8 mouse cellular contexts compared by ENCODE assay signal in genomic region chr2:53788599-53788998, GRCm38 (mm10).
DNase-seq lines count a peak whose midpoint lies in the region; ATAC-seq and TF ChIP-seq lines count a peak whose summit lies in the region.
"Not testable (repeated sequence)": the region's sequence is repeated elsewhere in the genome, so short reads cannot be mapped to it uniquely, and the experiment has no call there.

No protein-coding gene starts in this region.

- not testable (repeated sequence) for H3K27me3 ChIP-seq in G1E (ENCODE audit: insufficient read depth, low read length)

- not testable (repeated sequence) for TF ChIP-seq CTCF in G1E (IDR thresholded peaks at IDR 0.05; ENCODE audit: low read depth, low read length)

- not testable (repeated sequence) for H3K36me3 ChIP-seq in G1E (replicated peaks)

- not testable (repeated sequence) for H3K4me1 ChIP-seq in G1E (ENCODE audit: insufficient read depth, low read depth, low read length)

- not testable (repeated sequence) for H3K9me3 ChIP-seq in G1E (replicated peaks)

- not testable (repeated sequence) for H3K4me3 ChIP-seq in G1E (ENCODE audit: low read depth, low read length)

- not testable (repeated sequence) for DNase-seq in G1E (ENCODE audit: low spot score)

- ATAC-seq in G1E (ENCODE audit: extremely low read depth, insufficient number of reproducible peaks, low FRiP score, poor library complexity, severe bottlenecking): peak; percentile 66
- 0 out of 2 replicates have a peak, but pooled peaks have one; percentile 56 for ATAC-seq in common myeloid progenitor, adult 5-6 weeks (replicated peaks; ENCODE audit: low read depth, poor library complexity, severe bottlenecking)
- ATAC-seq in erythroblast, adult 5-6 weeks (replicated peaks; ENCODE audit: low FRiP score, poor library complexity, severe bottlenecking): peak; percentile 98
- peak; percentile 92 for ATAC-seq in erythroid progenitor cell, adult 5-6 weeks (replicated peaks; ENCODE audit: low FRiP score, poor library complexity, severe bottlenecking)
- peak; percentile 71 for ATAC-seq in granulocyte monocyte progenitor cell, adult 5-6 weeks (replicated peaks; ENCODE audit: poor library complexity, severe bottlenecking)
- peak; percentile 78 for ATAC-seq in megakaryocyte, adult 5-6 weeks (ENCODE audit: poor library complexity, severe bottlenecking)
- ATAC-seq in megakaryocyte progenitor cell, adult 5-6 weeks (replicated peaks; ENCODE audit: poor library complexity): peak; percentile 70
- 0 out of 2 replicates have a peak, but pooled peaks have one; percentile 52 for ATAC-seq in megakaryocyte-erythroid progenitor cell, adult 5-6 weeks (replicated peaks; ENCODE audit: low FRiP score, low TSS enrichment, poor library complexity, severe bottlenecking)
